Mouse (Mus musculus): Measurements from ENCODE around the gene Fstl4. TPM values are rescaled to one million over a fixed set of nuclear protein-coding genes. Genes with fewer than 3 reads are reported as not detected.
"Not testable (repeated sequence)": the region's sequence is repeated elsewhere in the genome, so short reads cannot be mapped to it uniquely, and the experiment has no call there.

The Fstl4 gene
- polyA plus RNA-seq, 1 experiment from 2014 or later = 6.3 TPM

GRCm38 (mm10) chr11:53196551-53196950 lies 432.1 kb downstream of the Fstl4 start:
- ATAC-seq (ENCODE audit: insufficient number of reproducible peaks, insufficient read depth, low FRiP score, low read depth); H3K9ac ChIP-seq (ENCODE audit: low read length): not testable (repeated sequence)
- 69% methylated on average over 1 of the region's 1 CpGs for WGBS

GRCm38 (mm10) chr11:53197111-53197510 lies 432.7 kb downstream of the Fstl4 start:
- H3K27ac ChIP-seq (replicated peaks in 1 of 2; ENCODE audit: control insufficient read depth in 1 of 2, insufficient read depth in 1 of 2, low read depth in 2 of 2, low read length in 2 of 2) = no peak overlapping the region
- H3K4me1 ChIP-seq (ENCODE audit: control insufficient read depth in 2 of 2, insufficient read depth in 2 of 2, low read length in 2 of 2) = no peaks in the 10 kb centered on the region
- ATAC-seq (ENCODE audit: insufficient number of reproducible peaks, insufficient read depth, low FRiP score, low read depth) = no peak
- no peaks in the 10 kb centered on the region for H3K36me3 ChIP-seq (ENCODE audit: control insufficient read depth, insufficient read depth, low read length)
- no peaks in the 10 kb centered on the region for H3K27me3 ChIP-seq (ENCODE audit: control insufficient read depth, insufficient read depth, low read length)
- no peak overlapping the region for H3K4me3 ChIP-seq (ENCODE audit: control insufficient read depth in 1 of 2, insufficient read depth in 1 of 2, low read depth in 1 of 2, low read length in 2 of 2)
- H3K9ac ChIP-seq (ENCODE audit: low read length) = no peak overlapping the region
- WGBS = 90% methylated on average over 2 of the region's 2 CpGs
- H3K4me2 ChIP-seq (ENCODE audit: low read length) = no peak overlapping the region
- peaks cover 4% of the 10 kb centered on the region; the same call in 1 of the 2 replicates for H3K9me3 ChIP-seq (ENCODE audit: control insufficient read depth, low read length)

More at GRCm38 (mm10) chr11:53196551-53196950, 432.1 kb downstream of the Fstl4 start:
- H3K4me2 ChIP-seq (ENCODE audit: low read length); H3K27me3 ChIP-seq (ENCODE audit: control insufficient read depth, insufficient read depth, low read length); H3K36me3 ChIP-seq (ENCODE audit: control insufficient read depth, insufficient read depth, low read length); H3K9me3 ChIP-seq (ENCODE audit: control insufficient read depth, low read length); H3K4me1 ChIP-seq (ENCODE audit: control insufficient read depth in 2 of 2, insufficient read depth in 2 of 2, low read length in 2 of 2); H3K4me3 ChIP-seq (ENCODE audit: control insufficient read depth in 1 of 2, insufficient read depth in 1 of 2, low read depth in 1 of 2, low read length in 2 of 2); H3K27ac ChIP-seq (replicated peaks in 1 of 2; ENCODE audit: control insufficient read depth in 1 of 2, insufficient read depth in 1 of 2, low read depth in 2 of 2, low read length in 2 of 2): not testable (repeated sequence)

GRCm38 (mm10) chr11:53202459-53203250 lies 438.2 kb downstream of the Fstl4 start:
- no peaks in the 10 kb centered on the region for H3K27me3 ChIP-seq (ENCODE audit: control insufficient read depth, insufficient read depth, low read length)
- H3K4me1 ChIP-seq (ENCODE audit: control insufficient read depth in 2 of 2, insufficient read depth in 2 of 2, low read length in 2 of 2) = no peaks in the 10 kb centered on the region
- peaks cover 6% of the 10 kb centered on the region; the same call in 1 of the 2 replicates for H3K9me3 ChIP-seq (ENCODE audit: control insufficient read depth, low read length)
- H3K27ac ChIP-seq (replicated peaks in 1 of 2; ENCODE audit: control insufficient read depth in 1 of 2, insufficient read depth in 1 of 2, low read depth in 2 of 2, low read length in 2 of 2) = no peak overlapping the region
- ATAC-seq (ENCODE audit: insufficient number of reproducible peaks, insufficient read depth, low FRiP score, low read depth) = no peak
- H3K36me3 ChIP-seq (ENCODE audit: control insufficient read depth, insufficient read depth, low read length) = no peaks in the 10 kb centered on the region
- H3K4me3 ChIP-seq (ENCODE audit: control insufficient read depth in 1 of 2, insufficient read depth in 1 of 2, low read depth in 1 of 2, low read length in 2 of 2) = no peak overlapping the region
- no peak overlapping the region for H3K9ac ChIP-seq (ENCODE audit: low read length)
- 67% methylated on average over 2 of the region's 2 CpGs for WGBS
- no peak overlapping the region for H3K4me2 ChIP-seq (ENCODE audit: low read length)

- Histone ChIP-seq H3K36me3 (ENCODE audit: control insufficient read depth, insufficient read depth, low read length) (no peaks in the 10 kb centered on the region), H3K4me1 (ENCODE audit: control insufficient read depth in 2 of 2, insufficient read depth in 2 of 2, low read length in 2 of 2) (no peaks in the 10 kb centered on the region)
- 71% methylated on average over 9 of the region's 9 CpGs for WGBS
These were observed 446.4 kb downstream of the Fstl4 start for GRCm38 (mm10) chr11:53210876-53211275.

GRCm38 (mm10) chr11:53229011-53229410 lies 464.6 kb downstream of the Fstl4 start:
- Histone ChIP-seq H3K4me1 (ENCODE audit: control insufficient read depth in 2 of 2, insufficient read depth in 2 of 2, low read length in 2 of 2) (peaks cover 6 to 8% of the 10 kb centered on the region in 2 experiments), H3K27ac (replicated peaks in 1 of 2; ENCODE audit: control insufficient read depth in 1 of 2, insufficient read depth in 1 of 2, low read depth in 2 of 2, low read length in 2 of 2) (no peak overlapping the region), H3K9ac (ENCODE audit: low read length) (no peak overlapping the region), H3K9me3 (ENCODE audit: control insufficient read depth, low read length) (0 out of 2 replicates have a peak, but pooled peaks cover 2% of the 10 kb centered on the region), H3K27me3 (ENCODE audit: control insufficient read depth, insufficient read depth, low read length) (no peaks in the 10 kb centered on the region), H3K4me2 (ENCODE audit: low read length) (no peak overlapping the region), H3K4me3 (ENCODE audit: control insufficient read depth in 1 of 2, insufficient read depth in 1 of 2, low read depth in 1 of 2, low read length in 2 of 2) (no peak overlapping the region), H3K36me3 (ENCODE audit: control insufficient read depth, insufficient read depth, low read length) (no peaks in the 10 kb centered on the region)
- WGBS = 94% methylated on average over 3 of the region's 3 CpGs
- no peak for ATAC-seq (ENCODE audit: insufficient number of reproducible peaks, insufficient read depth, low FRiP score, low read depth)

More at GRCm38 (mm10) chr11:53210876-53211275, 446.4 kb downstream of the Fstl4 start:
- Histone ChIP-seq H3K9me3 (ENCODE audit: control insufficient read depth, low read length) (no peaks in the 10 kb centered on the region), H3K27me3 (ENCODE audit: control insufficient read depth, insufficient read depth, low read length) (no peaks in the 10 kb centered on the region), H3K9ac (ENCODE audit: low read length) (no peak overlapping the region), H3K27ac (replicated peaks in 1 of 2; ENCODE audit: control insufficient read depth in 1 of 2, insufficient read depth in 1 of 2, low read depth in 2 of 2, low read length in 2 of 2) (no peak overlapping the region), H3K4me3 (ENCODE audit: control insufficient read depth in 1 of 2, insufficient read depth in 1 of 2, low read depth in 1 of 2, low read length in 2 of 2) (no peak overlapping the region), H3K4me2 (ENCODE audit: low read length) (no peak overlapping the region)
- ATAC-seq (ENCODE audit: insufficient number of reproducible peaks, insufficient read depth, low FRiP score, low read depth) = no peak

- Histone ChIP-seq H3K9ac (ENCODE audit: low read length) (no peak overlapping the region), H3K27me3 (ENCODE audit: control insufficient read depth, insufficient read depth, low read length) (no peaks in the 10 kb centered on the region), H3K4me3 (ENCODE audit: control insufficient read depth in 1 of 2, insufficient read depth in 1 of 2, low read depth in 1 of 2, low read length in 2 of 2) (no peak overlapping the region), H3K36me3 (ENCODE audit: control insufficient read depth, insufficient read depth, low read length) (no peaks in the 10 kb centered on the region), H3K9me3 (ENCODE audit: control insufficient read depth, low read length) (peaks cover 2% of the 10 kb centered on the region; the same call in 1 of the 2 replicates), H3K4me2 (ENCODE audit: low read length) (no peak overlapping the region), H3K27ac (replicated peaks in 1 of 2; ENCODE audit: control insufficient read depth in 1 of 2, insufficient read depth in 1 of 2, low read depth in 2 of 2, low read length in 2 of 2) (no peak overlapping the region), H3K4me1 (ENCODE audit: control insufficient read depth in 2 of 2, insufficient read depth in 2 of 2, low read length in 2 of 2) (peaks cover 6 to 8% of the 10 kb centered on the region in 2 experiments)
- WGBS = 88% methylated on average over 5 of the region's 5 CpGs
- ATAC-seq (ENCODE audit: insufficient number of reproducible peaks, insufficient read depth, low FRiP score, low read depth) = no peak
These were observed 467.4 kb downstream of the Fstl4 start for GRCm38 (mm10) chr11:53231836-53232235.

- WGBS = 30% methylated on average over 9 of the region's 9 CpGs
- Histone ChIP-seq H3K4me3 (ENCODE audit: control insufficient read depth in 1 of 2, insufficient read depth in 1 of 2, low read depth in 1 of 2, low read length in 2 of 2) (no peak overlapping the region), H3K4me1 (ENCODE audit: control insufficient read depth in 2 of 2, insufficient read depth in 2 of 2, low read length in 2 of 2) (peaks cover 6 to 8% of the 10 kb centered on the region in 2 experiments), H3K27me3 (ENCODE audit: control insufficient read depth, insufficient read depth, low read length) (no peaks in the 10 kb centered on the region), H3K27ac (replicated peaks in 1 of 2; ENCODE audit: control insufficient read depth in 1 of 2, insufficient read depth in 1 of 2, low read depth in 2 of 2, low read length in 2 of 2) (no peak overlapping the region), H3K9me3 (ENCODE audit: control insufficient read depth, low read length) (peaks cover 5% of the 10 kb centered on the region; the same call in 1 of the 2 replicates), H3K4me2 (ENCODE audit: low read length) (0 out of 2 replicates have a peak overlapping the region, but pooled peaks have one; percentile 4), H3K36me3 (ENCODE audit: control insufficient read depth, insufficient read depth, low read length) (no peaks in the 10 kb centered on the region), H3K9ac (ENCODE audit: low read length) (no peak overlapping the region)
- ATAC-seq (ENCODE audit: insufficient number of reproducible peaks, insufficient read depth, low FRiP score, low read depth) = no peak
These were observed 469.2 kb downstream of the Fstl4 start for GRCm38 (mm10) chr11:53233590-53233989.
